Comparison of ENCODE assay signal across 8 mouse cellular contexts in the genomic region with DNA sequence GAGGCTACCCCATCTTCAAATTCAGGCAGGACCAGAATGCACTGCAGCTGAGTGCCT. TPM values are rescaled to one million over a fixed set of nuclear protein-coding genes. Genes with fewer than 3 reads are reported as not detected.
DNase-seq lines count a peak whose midpoint lies in the region; ATAC-seq and TF ChIP-seq lines count a peak whose summit lies in the region.

A gene (minus strand): TSS at position 35 of the 57 bp plus-strand sequence.

- no peak for TF ChIP-seq POLR2A in brain, embryonic 14.5 days (IDR thresholded peaks at IDR 0.05; ENCODE audit: borderline replicate concordance, extremely low read depth, insufficient read depth, insufficient read length, poor library complexity, severe bottlenecking)

- no peak for TF ChIP-seq CTCF in brain, embryonic 14.5 days (IDR thresholded peaks at IDR 0.05; ENCODE audit: borderline replicate concordance, extremely low read depth, insufficient read depth, insufficient read length)

- H3K4me2 ChIP-seq in heart, embryonic 11.5 days = peak within 1 kb of the TSS; percentile 96

- no peak for DNase-seq in layer of hippocampus, adult 8-10 months (ENCODE audit: low spot score in 2 of 2)
- DNase-seq in layer of hippocampus, adult 9-11 months = no peak
- DNase-seq in brain, embryonic 14.5 days (ENCODE audit: low read depth) = no peak
- no peak for DNase-seq in left cerebral cortex, adult 8-10 months (ENCODE audit: low spot score in 2 of 2)
- DNase-seq in kidney, postnatal 10 days = no peak

- H3K9me3 ChIP-seq in heart, embryonic 11.5 days (replicated peaks; ENCODE audit: control insufficient read depth, low read length) = no peaks in the 10 kb centered on the region

- no peak for ATAC-seq in heart, embryonic 11.5 days (replicated peaks; ENCODE audit: insufficient number of reproducible peaks, low FRiP score, low TSS enrichment)
- no peak for ATAC-seq in monocyte, adult 5-6 weeks (replicated peaks; ENCODE audit: insufficient number of reproducible peaks, low FRiP score, low TSS enrichment, poor library complexity, severe bottlenecking)
- ATAC-seq in megakaryocyte-erythroid progenitor cell, adult 5-6 weeks (replicated peaks; ENCODE audit: low FRiP score, low TSS enrichment, poor library complexity, severe bottlenecking) = no peak

- H3K36me3 ChIP-seq in heart, embryonic 11.5 days (ENCODE audit: control insufficient read depth, insufficient read depth, low read length) = peaks cover 17% of the 10 kb centered on the region; the same call in 1 of the 2 replicates

- no peaks in the 10 kb centered on the region for H3K27me3 ChIP-seq in heart, embryonic 11.5 days (ENCODE audit: control insufficient read depth, insufficient read depth, low read length)

- H3K4me1 ChIP-seq in heart, embryonic 11.5 days (ENCODE audit: control insufficient read depth, insufficient read depth, low read length) = peaks cover 4% of the 10 kb centered on the region; the same call in 1 of the 2 replicates

- peak within 1 kb of the TSS; percentile 75 for H3K4me3 ChIP-seq in heart, embryonic 11.5 days (ENCODE audit: low read depth, low read length)

- H3K27ac ChIP-seq in heart, embryonic 11.5 days (ENCODE audit: low read depth, low read length) = peak within 1 kb of the TSS; percentile 70

- peak within 1 kb of the TSS; percentile 88 for H3K9ac ChIP-seq in heart, embryonic 11.5 days (ENCODE audit: low read depth, low read length)

RNA-seq across cellular contexts. Expression of the gene that starts here (rescaled TPM):
- total RNA-seq in layer of hippocampus, adult 8-10 months (2022) = 10 to 100 TPM; 54.2 to 56.6 (median 55.9) TPM
- 21.5 and 26.5 TPM in 2 replicates for polyA plus RNA-seq in brain, embryonic 14.5 days (2012; rRNA removed)
- polyA plus RNA-seq in heart, embryonic 11.5 days (2014; fragmentation: Nextera tagmentation; extraction: Ambion mirVana) = 5.6 and 5.7 TPM in 2 replicates
- total RNA-seq in left cerebral cortex, adult 8-10 months (2022) = 10 to 100 TPM; 56.9 to 63.1 (median 60.3) TPM
- 8.5 to 10.6 TPM (median 9.7 TPM) in 3 replicates for total RNA-seq in monocyte, adult 5-6 weeks (2017)
- total RNA-seq in megakaryocyte-erythroid progenitor cell, adult 5-6 weeks (2014; fragmentation: Nextera tagmentation) = 9.0 and 9.9 TPM in 2 replicates
- 4.4 and 10.3 TPM in 2 replicates for total RNA-seq in megakaryocyte-erythroid progenitor cell, adult 5-6 weeks (2017)
